Mouse (Mus musculus): Measurements from ENCODE around the gene Tcp11l2. TPM values are rescaled to one million over a fixed set of nuclear protein-coding genes. Genes with fewer than 3 reads are reported as not detected.

Gene Tcp11l2
- 10 to 100 TPM in 1 of 2 experiments, under 1 TPM in 1; 0.32 to 17.7 TPM for polyA plus RNA-seq (2012; fragmentation: generic; extraction: Trizol)

GRCm38 (mm10) chr10:84576395-84577070 is at the start of gene Tcp11l2:
Tcp11l2 (plus strand) TSS chr10:84576626.

DNA sequence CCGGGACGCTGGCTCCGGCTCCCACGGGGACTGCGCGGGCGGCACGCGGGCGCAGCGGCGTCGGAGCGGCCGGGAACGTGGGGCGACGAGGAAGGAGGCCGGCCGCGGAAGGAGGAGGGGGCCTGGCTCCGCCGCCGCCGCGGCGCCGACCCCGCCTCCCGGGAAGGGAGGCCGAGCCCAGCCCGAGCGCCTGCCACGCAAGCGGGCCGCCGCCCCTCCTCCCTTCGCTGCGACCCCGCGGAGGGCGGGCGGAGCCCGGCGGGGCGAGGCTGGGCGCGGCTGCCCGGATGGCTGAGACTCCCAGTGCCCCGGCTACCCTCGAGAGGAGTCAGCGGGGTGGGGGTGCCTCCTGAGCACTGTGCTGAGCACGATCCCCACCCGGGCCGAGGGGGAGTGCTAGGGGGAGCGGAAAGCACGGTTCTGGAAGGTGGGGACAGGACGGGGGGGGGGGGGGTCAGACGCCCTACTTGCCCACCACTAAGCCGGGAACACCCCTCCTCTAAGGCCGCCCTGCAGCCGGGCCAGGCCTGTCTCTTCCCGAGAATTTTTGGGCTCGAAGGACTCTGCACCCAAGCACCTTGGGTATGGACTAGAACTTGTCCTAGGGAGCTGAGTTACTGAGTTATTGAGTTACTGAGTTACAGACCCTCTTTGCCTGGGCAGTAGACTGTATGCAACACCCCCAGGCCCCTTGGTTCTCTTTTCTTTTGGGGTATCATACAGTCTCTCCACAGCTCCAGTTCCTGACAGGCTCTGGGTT is 42.3 kb upstream of the Tcp11l2 start, which contains the start of gene Ckap4:
Ckap4 (minus strand) TSS at position 151 of the 760 bp plus-strand sequence.

DNA sequence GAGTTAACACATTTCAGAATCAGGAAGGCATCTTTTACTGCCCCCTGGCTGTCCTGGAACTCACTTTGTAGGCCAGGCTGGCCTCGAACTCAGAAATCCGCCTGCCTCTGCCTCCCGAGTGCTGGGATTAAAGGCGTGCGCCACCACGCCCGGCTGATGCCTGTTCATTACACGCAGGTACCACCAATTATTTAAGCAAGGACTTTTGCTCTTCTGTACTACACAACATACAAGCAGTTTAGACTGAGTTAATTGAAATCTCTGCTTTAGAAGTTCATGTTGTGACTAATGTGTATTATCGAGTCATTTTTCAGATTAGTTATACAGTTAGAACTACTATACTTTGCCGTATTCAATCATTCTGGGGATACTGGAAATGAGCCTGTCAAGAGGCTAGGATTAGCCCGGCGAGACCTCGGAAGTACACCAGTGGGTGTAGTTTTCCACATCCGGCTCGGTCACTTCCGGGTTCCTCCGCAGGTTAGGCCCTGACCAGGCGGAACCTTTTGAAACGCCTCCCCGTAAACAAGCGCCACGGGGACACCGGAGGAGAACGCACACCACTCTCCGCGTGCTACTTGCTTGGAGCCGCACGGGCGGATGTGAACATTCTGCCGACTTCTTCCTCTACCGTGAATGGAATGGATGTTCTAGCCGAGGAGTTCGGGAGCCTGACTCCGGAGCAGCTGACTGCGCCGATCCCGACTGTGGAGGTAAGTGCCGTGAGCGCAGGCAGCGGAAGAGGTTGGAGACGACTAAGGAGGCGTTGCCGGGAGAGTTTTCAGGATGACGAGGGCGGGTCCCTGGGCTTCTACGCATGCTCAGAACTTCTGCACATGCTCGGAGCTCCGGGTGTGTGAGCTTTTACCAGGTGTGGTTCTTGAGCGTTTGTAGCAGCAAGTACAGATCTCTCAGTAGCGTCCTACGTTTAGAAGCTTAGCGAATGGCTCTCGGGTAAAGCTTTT is 45.7 kb downstream of the Tcp11l2 start, which contains the start of gene Polr3b:
Polr3b (plus strand) TSS at position 467 of the 965 bp plus-strand sequence.

Other genes starting within 250 kb of the Tcp11l2 start
- 10 to 100 TPM in 1 of 2 experiments, 1 to 10 TPM in 1; 1.9 to 14.4 TPM for gene Nuak1, start 136.0 kb upstream of the Tcp11l2 start, polyA plus RNA-seq (2012; fragmentation: generic; extraction: Trizol)
- gene Ckap4, start 42.6 kb upstream of the Tcp11l2 start, polyA plus RNA-seq (2012; fragmentation: generic; extraction: Trizol) = 100 to 1,000 TPM in 1 of 2 experiments, 10 to 100 TPM in 1; 73.6 to 124 TPM
- gene Polr3b, start 45.7 kb downstream of the Tcp11l2 start, polyA plus RNA-seq (2012; fragmentation: generic; extraction: Trizol) = 10 to 100 TPM in 1 of 2 experiments, 1 to 10 TPM in 1; 1.9 to 10.3 TPM
- gene Rfx4, start 179.4 kb downstream of the Tcp11l2 start, polyA plus RNA-seq (2012; fragmentation: generic; extraction: Trizol) = not detected

Measured in C3H10T1/2 (cell line).